Mouse (Mus musculus) lung, postnatal 0 days (tissue): Measurements from ENCODE around the gene Gpr84.

Experiments
- CTCF ChIP-seq: IDR thresholded peaks from 2 replicates; pipeline ENCODE4 v1.5.1; 2016; ENCODE audit warnings: antibody characterized with exemption, mild to moderate bottlenecking
- EP300 ChIP-seq: IDR thresholded peaks from 2 replicates; pipeline ENCODE4 v1.6.1; 2016; ENCODE audit warnings: antibody characterized with exemption, mild to moderate bottlenecking, control low read depth

DNA sequence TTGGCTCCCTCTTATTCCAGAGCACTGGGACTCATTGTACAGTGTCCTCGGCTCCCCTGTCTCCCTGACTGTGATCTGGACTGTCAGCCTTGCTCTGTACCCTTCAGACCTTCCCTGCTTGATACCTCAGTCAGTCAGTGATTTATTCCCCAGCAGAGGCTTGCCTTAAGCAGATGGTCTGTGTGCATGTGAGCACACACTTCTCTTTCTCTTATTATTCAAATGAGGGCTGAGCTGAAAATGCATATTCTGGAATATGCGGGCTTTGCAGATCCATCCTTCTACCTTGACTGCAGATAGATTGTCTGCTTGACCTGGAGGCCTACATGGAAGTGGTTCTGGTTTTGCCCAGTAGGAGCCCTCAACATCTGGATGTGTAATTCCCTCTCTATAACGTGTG lies 12.4 kb downstream of the Gpr84 start:
- no peak for TF ChIP-seq CTCF
- TF ChIP-seq EP300 = no peak
